Mouse (Mus musculus) cerebellum, adult 2 months (tissue): ENCODE results near the gene Per1. TPM values are rescaled to one million over a fixed set of nuclear protein-coding genes. Genes with fewer than 3 reads are reported as not detected.

Experiments used
- DNase-seq, 2 experiments: peaks; one replicate each; pipeline ENCODE4 v3.0.0; 2021
- H3K27ac ChIP-seq: fragments of 200-500 bp; 2 replicates; pipeline ENCODE4 v1.5.1; 2012; ENCODE audit warnings: low read length, control low read depth, inconsistent platforms; ENCODE audit not compliant: insufficient read depth
- H3K27me3 ChIP-seq: fragments of 200-500 bp; 2 replicates; pipeline ENCODE4 v1.6.1; 2012; ENCODE audit warnings: inconsistent platforms, mild to moderate bottlenecking, low read length, moderate library complexity; ENCODE audit not compliant: control insufficient read depth, insufficient read depth
- H3K4me1 ChIP-seq: fragments of 200-500 bp; 2 replicates; pipeline ENCODE4 v1.6.1; 2011; ENCODE audit warnings: low read length; ENCODE audit not compliant: control insufficient read depth, insufficient read depth
- H3K4me3 ChIP-seq: fragments of 200-500 bp; replicated peaks from 2 replicates; pipeline ENCODE3; 2011; ENCODE audit warnings: mild to moderate bottlenecking, low read depth, low read length, control low read depth; ENCODE audit not compliant: insufficient read depth
- CTCF ChIP-seq: fragments of 200-500 bp; IDR thresholded peaks from 2 replicates; pipeline ENCODE4 v1.5.1; 2011; ENCODE audit warnings: low read depth, mild to moderate bottlenecking, control low read depth, low read length, moderate library complexity, borderline replicate concordance; ENCODE audit not compliant: insufficient read depth
- POLR2A ChIP-seq: fragments of 200-500 bp; IDR thresholded peaks from 2 replicates; pipeline ENCODE4 v1.6.1; 2011; ENCODE audit warnings: low read length, control low read depth, borderline replicate concordance; ENCODE audit not compliant: insufficient read depth
- WGBS: fragments of 180-500 bp; shearing (Covaris S2); methylation state at CpG from one replicate; pipeline ENCODE4 v1.1.7; 2018; 5-methylcytosine and 5-hydroxymethylcytosine counted together
- polyA plus RNA-seq: library from polyadenylated mRNA; depleted of rRNA; stranded (reverse); fragments of >200 nt; gene quantifications from 2 replicates; pipeline ENCODE4 v1.2.3, GENCODE M21; 2012

The Per1 gene
- polyA plus RNA-seq, 1 experiment = 34.4 TPM

GRCm38 (mm10) chr11:69062194-69062760, 32.7 kb upstream of the Per1 start:
- 2% methylated on average over 17 of the region's 17 CpGs for WGBS
- peak; percentile 73 to 78 for DNase-seq

GRCm38 (mm10) chr11:69062761-69063224, 32.2 kb upstream of the Per1 start:
- Histone ChIP-seq H3K27ac (no peak overlapping the region), H3K27me3 (no peaks in the 10 kb centered on the region), H3K4me1 (peaks cover 4% of the 10 kb centered on the region; the same call in 1 of the 2 replicates), H3K4me3 (peak overlapping the region; percentile 95)
- under 1% methylated on average over 19 of the region's 19 CpGs for WGBS
- peak; percentile 91 to 97 for DNase-seq
- TF ChIP-seq POLR2A (no peak), CTCF (no peak)

More at GRCm38 (mm10) chr11:69062194-69062760, 32.7 kb upstream of the Per1 start:
- Histone ChIP-seq H3K4me3 (peak overlapping the region; percentile 95), H3K4me1 (peaks cover 4% of the 10 kb centered on the region; the same call in 1 of the 2 replicates), H3K27ac (no peak overlapping the region), H3K27me3 (no peaks in the 10 kb centered on the region)
- TF ChIP-seq CTCF (no peak), POLR2A (peak; percentile 19; the same call in 1 of the 2 replicates)

- H3K27me3 ChIP-seq = no peaks in the 10 kb centered on the region
- peak; percentile 71 to 86 for DNase-seq
- under 1% methylated on average over 31 of the region's 31 CpGs for WGBS
- 0 out of 2 replicates have a peak overlapping the region, but pooled peaks have one; percentile 2 for H3K27ac ChIP-seq
- TF ChIP-seq POLR2A (0 out of 2 replicates have a peak, but pooled peaks have one; percentile 13), CTCF (no peak)
- H3K4me1 ChIP-seq = peaks cover 4% of the 10 kb centered on the region; the same call in 1 of the 2 replicates
- H3K4me3 ChIP-seq = peak overlapping the region; percentile 95
These were observed 31.4 kb upstream of the Per1 start for GRCm38 (mm10) chr11:69063413-69064201.

GRCm38 (mm10) chr11:69064259-69065133, 30.5 kb upstream of the Per1 start:
- Histone ChIP-seq H3K4me3 (peak overlapping the region; percentile 95), H3K27ac (no peak overlapping the region), H3K27me3 (no peaks in the 10 kb centered on the region), H3K4me1 (peaks cover 4% of the 10 kb centered on the region; the same call in 1 of the 2 replicates)
- 67% methylated on average over 9 of the region's 9 CpGs for WGBS
- no peak for DNase-seq
- no peak for TF ChIP-seq CTCF
- no peak for TF ChIP-seq POLR2A

- TF ChIP-seq CTCF (no peak), POLR2A (no peak)
- 64% methylated on average over 3 of the region's 3 CpGs for WGBS
- no peak overlapping the region for H3K4me3 ChIP-seq
- no peak for DNase-seq
- H3K27me3 ChIP-seq = no peaks in the 10 kb centered on the region
- H3K27ac ChIP-seq = no peak overlapping the region
- H3K4me1 ChIP-seq = peaks cover 4% of the 10 kb centered on the region; the same call in 1 of the 2 replicates
These were observed 29.6 kb upstream of the Per1 start for GRCm38 (mm10) chr11:69065394-69065925.

GRCm38 (mm10) chr11:69066163-69066861, 28.7 kb upstream of the Per1 start:
- 1% methylated on average over 29 of the region's 29 CpGs for WGBS
- DNase-seq = peak; percentile 73 to 76
- Histone ChIP-seq H3K27me3 (no peaks in the 10 kb centered on the region), H3K27ac (peak overlapping the region; percentile 80), H3K4me3 (peak overlapping the region; percentile 82), H3K4me1 (no peaks in the 10 kb centered on the region; the same call in 1 of the 2 replicates)
- TF ChIP-seq POLR2A (peak; percentile 31; the same call in 1 of the 2 replicates), CTCF (0 out of 2 replicates have a peak, but pooled peaks have one; percentile 4)

- no peaks in the 10 kb centered on the region for H3K27me3 ChIP-seq
- no peaks in the 10 kb centered on the region; the same call in 1 of the 2 replicates for H3K4me1 ChIP-seq
- H3K27ac ChIP-seq = peak overlapping the region; percentile 20; the same call in 1 of the 2 replicates
- H3K4me3 ChIP-seq = peak overlapping the region; percentile 82
- TF ChIP-seq CTCF (peak; percentile 79), POLR2A (no peak)
- DNase-seq = peak; percentile 90 to 94
- 8% methylated on average over 8 of the region's 8 CpGs for WGBS
These were observed 28.1 kb upstream of the Per1 start for GRCm38 (mm10) chr11:69066956-69067355.
